Comparison of ENCODE assay signal across 13 mouse cellular contexts in the genomic region with DNA sequence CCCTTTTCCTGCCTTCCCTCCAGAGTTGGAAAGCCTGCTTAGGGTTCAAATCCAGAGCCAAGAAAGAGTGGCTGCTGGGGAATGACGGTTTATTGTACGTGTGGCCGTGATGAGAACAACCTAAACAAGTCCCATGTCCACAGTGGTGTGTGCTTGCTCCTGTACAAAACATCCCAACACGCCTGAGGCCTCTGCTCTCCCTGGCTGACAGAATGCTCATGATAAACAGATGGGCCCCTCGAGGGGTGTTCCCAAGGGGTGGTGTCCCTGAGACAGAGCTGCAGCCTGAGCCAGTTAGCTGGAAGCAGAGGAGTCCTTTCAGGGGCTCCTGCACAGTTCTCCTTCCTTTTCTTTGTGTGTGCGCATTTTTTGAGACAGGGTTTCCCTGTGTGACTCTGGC. TPM values are rescaled to one million over a fixed set of nuclear protein-coding genes. Genes with fewer than 3 reads are reported as not detected.
DNase-seq lines count a peak whose midpoint lies in the region; ATAC-seq and TF ChIP-seq lines count a peak whose summit lies in the region.
"Had no signal": no experiment of that assay in that cellular context is flagged by ENCODE, and none has a peak within 500 bp of the region (broad histone marks: within the 10 kb centered on the region; RNA-seq: fewer than 3 reads in every experiment).

No protein-coding gene starts in this region.

- H3K4me2 ChIP-seq in hindbrain, postnatal 0 days (ENCODE audit: low read depth, low read length): no peak overlapping the region
- peak overlapping the region; percentile 92 for H3K4me2 ChIP-seq in liver, embryonic 13.5 days
- H3K4me2 ChIP-seq: embryonic facial prominence, embryonic 13.5 days had no signal

- H3K9me3 ChIP-seq in hindbrain, embryonic 10.5 days: no peaks in the 10 kb centered on the region
- H3K9me3 ChIP-seq in hindbrain, postnatal 0 days (ENCODE audit: low read length): no peaks in the 10 kb centered on the region
- no peaks in the 10 kb centered on the region for H3K9me3 ChIP-seq in liver, embryonic 13.5 days (replicated peaks)
- H3K9me3 ChIP-seq: embryonic facial prominence, embryonic 13.5 days; megakaryocyte, embryonic 14.5 days had no signal

- no peak overlapping the region for H3K27ac ChIP-seq in hindbrain, embryonic 10.5 days
- no peak overlapping the region for H3K27ac ChIP-seq in hindbrain, postnatal 0 days
- H3K27ac ChIP-seq in liver, embryonic 13.5 days: peak overlapping the region; percentile 100
- H3K27ac ChIP-seq: embryonic facial prominence, embryonic 13.5 days had no signal

- no peaks in the 10 kb centered on the region for H3K36me3 ChIP-seq in hindbrain, embryonic 10.5 days
- H3K36me3 ChIP-seq in hindbrain, postnatal 0 days (ENCODE audit: insufficient read depth, low read length): no peaks in the 10 kb centered on the region
- peaks cover 28% of the 10 kb centered on the region for H3K36me3 ChIP-seq in liver, embryonic 13.5 days
- H3K36me3 ChIP-seq: embryonic facial prominence, embryonic 13.5 days had no signal

- TF ChIP-seq CTCF in hindbrain, postnatal 0 days (IDR thresholded peaks at IDR 0.05; ENCODE audit: low read depth): no peak

- peaks cover 33% of the 10 kb centered on the region for H3K27me3 ChIP-seq in hindbrain, embryonic 10.5 days (ENCODE audit: insufficient read depth, poor library complexity, severe bottlenecking)
- peaks cover 3% of the 10 kb centered on the region; the same call in 1 of the 2 replicates for H3K27me3 ChIP-seq in hindbrain, postnatal 0 days (ENCODE audit: insufficient read depth, low read length)
- 0 out of 2 replicates have a peak, but pooled peaks cover 4% of the 10 kb centered on the region for H3K27me3 ChIP-seq in liver, embryonic 13.5 days

- peak overlapping the region; percentile 9; the same call in 1 of the 2 replicates for H3K4me3 ChIP-seq in hindbrain, embryonic 10.5 days
- no peak overlapping the region for H3K4me3 ChIP-seq in hindbrain, postnatal 0 days (ENCODE audit: low read length)
- peak overlapping the region; percentile 84 for H3K4me3 ChIP-seq in liver, embryonic 13.5 days (replicated peaks)
- H3K4me3 ChIP-seq: embryonic facial prominence, embryonic 13.5 days; megakaryocyte, embryonic 14.5 days; myocyte had no signal

- ATAC-seq in hindbrain, postnatal 0 days: no peak
- peak; percentile 79 for ATAC-seq in liver, embryonic 13.5 days (ENCODE audit: low read depth)

- peaks cover 23% of the 10 kb centered on the region for H3K4me1 ChIP-seq in hindbrain, embryonic 10.5 days (replicated peaks)
- H3K4me1 ChIP-seq in hindbrain, postnatal 0 days (ENCODE audit: insufficient read depth, low read length): no peaks in the 10 kb centered on the region
- H3K4me1 ChIP-seq in liver, embryonic 13.5 days (replicated peaks): peaks cover 70% of the 10 kb centered on the region

- H3K9ac ChIP-seq in hindbrain, postnatal 0 days (replicated peaks; ENCODE audit: low read length): no peak overlapping the region
- H3K9ac ChIP-seq in liver, embryonic 13.5 days: peak overlapping the region; percentile 98
- H3K9ac ChIP-seq: embryonic facial prominence, embryonic 13.5 days had no signal

- WGBS in hindbrain, embryonic 10.5 days: 78% methylated on average over 6 of the region's 6 CpGs
- WGBS in hindbrain, postnatal 0 days: 68% methylated on average over 6 of the region's 6 CpGs
- WGBS in liver, embryonic 13.5 days (ENCODE audit: insufficient replicate concordance): 14% methylated on average over 6 of the region's 6 CpGs

- no peak for DNase-seq in hindbrain, embryonic 10.5 days (ENCODE audit: low spot score)
- no peak for DNase-seq in hindbrain, postnatal 0 days (ENCODE audit: low spot score)
- peak; percentile 87 for DNase-seq in c-Kit-positive CD71-positive TER-119-negative erythroid progenitor cells, embryonic 14.5 days (ENCODE audit: low read depth)
- DNase-seq in liver, embryonic 13.5 days: peak; percentile 88
- peak; percentile 73 to 77 for DNase-seq in spleen, postnatal 4 days (ENCODE audit: low spot score in 2 of 2)
- DNase-seq in right cerebral cortex, postnatal 25 days: no peak
- DNase-seq in adrenal gland, postnatal 4 days (ENCODE audit: low spot score in 2 of 2): no peak
- DNase-seq: kidney, adult 11 months had no signal

RNA-seq across cellular contexts. Expression of a gene that starts 1.0 kb away (rescaled TPM):
- polyA plus RNA-seq in hindbrain, embryonic 10.5 days (2016; fragmentation: Nextera tagmentation; extraction: Ambion mirVana): 11.2 and 12.5 TPM in 2 replicates
- total RNA-seq in hindbrain, postnatal 0 days (2014; rRNA removed): 0.29 and 2.1 TPM in 2 replicates
- polyA plus RNA-seq in hindbrain, postnatal 0 days (2015; fragmentation: Nextera tagmentation; extraction: Ambion mirVana): 1.1 TPM in 2 replicates
- polyA plus RNA-seq in liver, embryonic 13.5 days (2015; fragmentation: Nextera tagmentation; extraction: Ambion mirVana): 545 and 561 TPM in 2 replicates
- total RNA-seq in adrenal gland, postnatal 4 days (2021): 10 to 100 TPM in 1 of 2 experiments, 1 to 10 TPM in 1; 6.5 to 12.0 TPM
- total RNA-seq: left cerebral cortex, adult 18-20 months had no signal
- polyA plus RNA-seq: large intestine, adult 2 months had no signal

RNA-seq across cellular contexts. Expression of a gene that starts 12.2 kb away (rescaled TPM):
- 39.2 and 48.2 TPM in 2 replicates for polyA plus RNA-seq in hindbrain, embryonic 10.5 days (2016; fragmentation: Nextera tagmentation; extraction: Ambion mirVana)
- total RNA-seq in hindbrain, postnatal 0 days (2014; rRNA removed): 43.6 and 45.5 TPM in 2 replicates
- 68.9 and 70.3 TPM in 2 replicates for polyA plus RNA-seq in hindbrain, postnatal 0 days (2015; fragmentation: Nextera tagmentation; extraction: Ambion mirVana)
- 19.0 and 23.3 TPM in 2 replicates for polyA plus RNA-seq in liver, embryonic 13.5 days (2015; fragmentation: Nextera tagmentation; extraction: Ambion mirVana)
- 10 to 100 TPM; 37.8 to 42.8 TPM for total RNA-seq in adrenal gland, postnatal 4 days (2021)

RNA-seq across cellular contexts. Expression of a gene that starts 49.5 kb away (rescaled TPM):
- polyA plus RNA-seq in hindbrain, embryonic 10.5 days (2016; fragmentation: Nextera tagmentation; extraction: Ambion mirVana): 132 and 149 TPM in 2 replicates
- total RNA-seq in hindbrain, postnatal 0 days (2014; rRNA removed): 149 and 166 TPM in 2 replicates
- 231 and 239 TPM in 2 replicates for polyA plus RNA-seq in hindbrain, postnatal 0 days (2015; fragmentation: Nextera tagmentation; extraction: Ambion mirVana)
- polyA plus RNA-seq in liver, embryonic 13.5 days (2015; fragmentation: Nextera tagmentation; extraction: Ambion mirVana): 83.1 and 92.7 TPM in 2 replicates
- total RNA-seq in adrenal gland, postnatal 4 days (2021): 100 to 1,000 TPM; 214 to 225 TPM

RNA-seq across cellular contexts. Expression of a gene that starts 58.1 kb away (rescaled TPM):
- polyA plus RNA-seq in hindbrain, embryonic 10.5 days (2016; fragmentation: Nextera tagmentation; extraction: Ambion mirVana): 335 and 382 TPM in 2 replicates
- total RNA-seq in hindbrain, postnatal 0 days (2014; rRNA removed): 70.0 and 112 TPM in 2 replicates
- polyA plus RNA-seq in hindbrain, postnatal 0 days (2015; fragmentation: Nextera tagmentation; extraction: Ambion mirVana): 256 and 295 TPM in 2 replicates
- 232 and 286 TPM in 2 replicates for polyA plus RNA-seq in liver, embryonic 13.5 days (2015; fragmentation: Nextera tagmentation; extraction: Ambion mirVana)
- 100 to 1,000 TPM; 365 to 381 TPM for total RNA-seq in adrenal gland, postnatal 4 days (2021)

Comparison
In these comparisons a context has a peak if more than half of its experiments do, and no peak if none do; other contexts are left out.
1. DNase-seq: peak in c-Kit-positive CD71-positive TER-119-negative erythroid progenitor cells, embryonic 14.5 days (single experiment), liver, embryonic 13.5 days (single experiment) and spleen, postnatal 4 days (2 of 2); none in hindbrain, embryonic 10.5 days (single experiment), hindbrain, postnatal 0 days (single experiment), right cerebral cortex, postnatal 25 days (single experiment) and adrenal gland, postnatal 4 days (0 of 2).
2. RNA of a gene that starts 1.0 kb away (polyA plus RNA-seq): 545 to 561 TPM in liver, embryonic 13.5 days; 11.2 to 12.5 TPM in hindbrain, embryonic 10.5 days and 1.1 TPM in hindbrain, postnatal 0 days; every median in the first group is over 10 times any median in the second.